Mouse (Mus musculus) bone marrow macrophage, adult 2 months (primary cell): ENCODE data around the gene Fcgr3.

Source experiments
- CTCF ChIP-seq: IDR thresholded peaks from 2 replicates; pipeline ENCODE4 v1.5.1; 2012; ENCODE audit warnings: low read depth, mild to moderate bottlenecking, low read length, moderate library complexity
- POLR2A ChIP-seq: IDR thresholded peaks from 2 replicates; pipeline ENCODE4 v1.6.1; 2012; ENCODE audit warnings: mild to moderate bottlenecking, low read depth, low read length, borderline replicate concordance

DNA sequence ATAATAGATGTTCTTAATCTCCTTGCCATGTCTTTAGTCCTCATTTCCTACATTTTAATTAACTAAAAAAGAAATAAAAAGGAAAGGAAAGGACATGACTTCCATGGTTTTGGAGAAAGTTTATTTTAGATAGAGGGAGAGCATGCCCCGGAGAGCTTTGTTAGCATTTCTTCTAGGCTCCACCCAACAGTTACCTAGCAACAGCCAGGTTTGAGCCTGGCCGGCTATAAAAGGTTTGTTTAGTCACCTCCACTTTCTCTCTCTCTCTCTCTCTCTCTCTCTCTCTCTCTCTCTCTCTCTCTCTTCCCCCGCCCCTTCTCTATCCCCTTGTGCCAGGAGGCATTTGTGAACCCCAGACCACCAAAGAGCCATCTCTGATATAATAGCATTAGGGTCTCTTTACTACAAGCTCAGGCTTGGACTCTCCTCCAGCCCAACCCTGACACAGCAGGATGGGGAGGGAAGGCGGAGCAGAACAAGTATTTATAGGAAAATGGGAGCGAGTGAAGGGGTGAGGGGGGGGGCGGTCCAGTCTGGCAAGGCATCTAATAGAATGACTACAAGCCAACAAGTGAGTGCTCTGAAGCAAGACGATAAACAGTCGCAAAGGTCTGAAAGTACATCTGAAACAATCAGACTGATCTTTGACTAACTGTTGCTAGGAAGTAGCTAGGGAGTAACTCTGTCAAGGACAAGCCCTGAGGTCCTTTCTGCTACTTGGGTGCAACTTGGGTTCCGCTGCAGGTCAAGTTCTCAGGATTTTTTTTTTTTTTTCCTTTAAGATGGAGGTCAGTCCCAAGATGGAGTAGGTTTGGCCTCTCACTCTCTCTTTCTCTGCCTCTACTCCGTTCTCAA, 31.6 kb upstream of the Fcgr3 start:
- TF ChIP-seq POLR2A (no peak), CTCF (no peak)
